Mouse (Mus musculus): ENCODE measurements at regions not wholly inside any gene's neighbourhood (a gene's known extent, or its start where the extent isn't known, plus 50 kb on each side); places are given as distances from the start of the nearest gene placed in this dataset.
A peak's percentile ranks its signal among the peaks of the same experiment; 100 is the strongest.
"Not testable (repeated sequence)": the region's sequence is repeated elsewhere in the genome, so short reads cannot be mapped to it uniquely, and the experiment has no call there.

DNA sequence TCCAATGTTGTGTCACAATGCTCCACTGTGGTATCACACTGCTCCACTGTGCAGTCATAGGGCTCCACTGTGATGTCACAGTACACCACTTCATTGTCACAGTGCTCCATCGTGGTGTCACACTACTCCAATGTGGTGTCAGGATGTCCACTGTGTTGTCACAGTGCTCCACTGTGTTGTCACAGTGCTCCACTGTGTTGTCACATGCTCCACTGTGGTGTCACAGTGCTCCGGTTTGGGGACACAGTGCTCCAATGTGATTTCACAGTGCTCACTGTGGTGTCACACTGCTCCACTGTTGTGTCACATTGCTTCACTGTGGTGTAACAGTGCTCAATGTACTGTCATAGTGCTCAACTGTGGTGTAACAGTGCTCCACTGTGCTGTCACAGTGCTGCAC, 108.1 kb upstream of the Scaf8 start:
- no peak for ATAC-seq (ENCODE audit: poor library complexity, severe bottlenecking)

DNA sequence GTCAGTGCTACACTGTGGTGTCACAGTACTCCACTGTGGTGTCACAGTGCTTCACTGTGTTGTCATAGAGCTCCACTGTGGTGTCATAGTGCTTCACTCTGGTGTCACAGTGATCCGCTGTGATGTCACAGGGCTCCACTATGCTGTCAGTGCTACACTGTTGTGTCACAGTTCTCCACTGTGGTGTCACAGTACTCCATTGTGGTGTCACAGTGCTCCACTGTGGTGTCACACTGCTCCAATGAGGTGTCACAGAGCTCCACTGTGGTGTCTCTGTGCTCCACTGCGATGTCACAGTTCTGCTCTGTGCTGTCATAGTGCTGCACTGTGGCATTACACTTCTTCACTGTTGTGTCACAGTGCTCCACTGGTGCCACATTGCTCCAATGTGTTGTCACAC, 107.5 kb upstream of the Scaf8 start:
- 0 out of 2 replicates have a peak, but pooled peaks have one; percentile 19 for ATAC-seq (ENCODE audit: poor library complexity, severe bottlenecking)

DNA sequence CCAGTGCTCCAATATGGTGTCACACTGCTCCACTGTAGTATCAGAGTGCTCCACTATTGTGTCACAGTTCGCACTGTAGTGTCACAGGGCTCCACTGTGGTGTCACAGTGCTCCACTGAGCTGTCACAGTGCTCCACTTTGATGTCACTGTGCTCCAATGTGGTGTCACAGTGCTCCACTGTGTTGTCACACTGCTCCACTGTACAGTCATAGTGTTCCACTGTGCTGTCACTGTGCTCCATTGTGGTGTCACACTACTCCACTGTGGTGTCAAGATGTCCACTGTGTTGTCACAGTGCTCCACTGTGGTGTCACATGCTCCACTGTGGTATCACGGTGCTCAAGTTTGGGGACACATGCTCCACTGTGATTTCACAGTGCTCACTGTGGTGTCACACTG, 104.8 kb upstream of the Scaf8 start:
- ATAC-seq (ENCODE audit: poor library complexity, severe bottlenecking): 0 out of 2 replicates have a peak, but pooled peaks have one; percentile 6

DNA sequence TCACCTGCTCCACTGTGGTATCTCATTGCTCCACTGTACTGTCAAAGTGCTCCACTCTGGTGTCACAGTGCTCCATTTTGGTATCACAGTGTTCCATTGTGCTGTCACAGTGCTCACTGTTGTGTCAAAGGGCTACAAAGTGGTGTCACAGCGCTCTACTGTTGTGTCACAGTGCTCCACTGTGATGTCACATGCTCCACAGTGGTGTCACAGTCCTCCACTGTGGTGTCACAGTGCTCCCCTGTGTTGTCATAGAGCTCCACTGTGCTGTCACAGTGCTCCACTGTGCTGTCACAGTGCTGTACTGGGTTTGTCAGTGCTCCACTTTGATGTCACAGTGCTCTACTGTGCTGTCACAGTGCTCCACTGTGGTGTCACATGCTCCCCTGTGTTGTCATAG, 102.7 kb upstream of the Scaf8 start:
- ATAC-seq (ENCODE audit: poor library complexity, severe bottlenecking): peak; percentile 19; the same call in 1 of the 2 replicates

DNA sequence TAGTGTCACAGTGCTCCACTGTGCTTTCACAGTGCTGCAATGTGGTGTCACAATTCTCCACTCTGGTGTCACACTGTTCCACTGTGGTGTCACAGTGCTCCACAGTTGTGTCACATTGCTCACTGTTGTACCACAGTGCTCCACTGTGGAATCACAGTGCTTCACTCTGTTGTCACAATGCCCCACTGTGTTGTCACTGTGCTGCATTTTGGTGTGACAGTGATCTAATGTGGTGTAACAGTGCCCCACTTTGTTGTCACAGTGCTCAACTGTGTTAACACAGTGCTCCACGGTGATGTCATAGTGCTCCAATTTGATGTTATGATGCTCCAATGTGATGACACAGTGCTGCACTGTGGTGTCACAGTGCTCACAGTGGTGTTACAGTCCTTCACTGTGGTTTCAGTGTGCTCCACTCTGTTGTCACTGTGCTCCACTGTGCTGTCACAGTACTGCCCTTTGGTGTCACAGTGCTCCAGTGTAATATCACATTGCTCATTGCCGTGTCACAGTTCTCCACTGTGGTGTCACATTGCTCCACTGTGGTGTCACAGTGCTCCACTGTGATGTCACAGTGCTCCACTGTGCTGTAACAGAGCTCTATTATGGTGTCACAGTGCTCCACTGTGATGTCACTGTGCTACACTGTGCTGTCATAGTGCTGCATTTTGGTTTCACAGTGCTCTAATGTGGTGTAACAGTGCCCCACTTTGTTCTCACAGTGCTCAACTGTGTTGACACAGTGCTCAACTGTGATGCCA, 95.0 kb upstream of the Scaf8 start:
- ATAC-seq (ENCODE audit: poor library complexity, severe bottlenecking): peak; percentile 38; the same call in 1 of the 2 replicates

DNA sequence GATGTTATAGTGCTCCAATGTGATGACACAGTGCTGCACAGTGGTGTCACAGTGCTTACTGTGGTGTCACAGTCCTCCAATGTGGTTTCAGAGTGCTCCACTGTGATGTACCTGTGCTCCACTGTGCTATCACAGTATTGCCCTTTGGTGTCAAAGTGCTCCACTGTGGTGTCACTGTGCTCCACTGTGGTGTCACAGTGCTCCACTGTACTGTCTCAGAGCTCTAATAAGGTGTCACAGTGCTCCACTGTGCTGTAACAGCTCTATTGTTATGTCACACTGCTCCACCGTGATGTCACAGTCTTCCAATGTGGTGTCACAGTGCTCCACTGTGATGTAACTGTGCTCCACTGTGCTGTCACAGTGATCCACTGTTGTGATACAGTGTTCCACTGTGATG, 94.4 kb upstream of the Scaf8 start:
- ATAC-seq (ENCODE audit: poor library complexity, severe bottlenecking): peak; percentile 31; the same call in 1 of the 2 replicates

DNA sequence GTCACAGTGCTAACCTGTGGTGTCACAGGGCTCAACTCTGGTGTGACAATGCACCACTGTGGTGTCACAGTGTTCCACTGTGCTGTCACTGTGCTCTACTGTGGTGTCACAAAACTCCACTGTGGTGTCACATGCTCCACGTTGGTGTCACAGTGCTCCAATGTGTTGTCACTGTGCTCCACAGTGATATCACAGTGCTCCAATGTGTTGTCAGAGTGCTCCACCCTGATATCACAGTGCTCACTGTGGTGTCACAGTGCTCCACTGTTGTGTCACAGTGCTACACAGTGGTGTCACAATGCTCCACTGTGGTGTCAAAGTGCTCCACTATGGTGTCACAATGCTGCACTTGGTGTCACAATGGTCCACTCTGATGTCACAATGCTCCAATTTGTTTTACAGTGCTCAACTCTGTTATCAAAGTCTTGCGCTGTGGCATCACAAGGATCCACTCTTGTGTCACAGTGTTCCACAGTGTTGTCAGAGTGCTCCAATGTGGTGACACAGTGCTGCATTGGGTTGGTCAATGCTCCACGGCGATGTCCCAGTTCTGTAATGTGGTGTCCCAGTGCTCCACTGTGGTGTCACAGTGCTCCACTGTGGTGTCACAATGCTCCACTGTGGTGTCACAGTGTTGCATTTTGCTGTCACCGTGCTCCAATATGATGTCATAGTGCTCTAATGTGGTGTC, 92.4 kb upstream of the Scaf8 start:
- ATAC-seq (ENCODE audit: poor library complexity, severe bottlenecking): peak; percentile 15; the same call in 1 of the 2 replicates

DNA sequence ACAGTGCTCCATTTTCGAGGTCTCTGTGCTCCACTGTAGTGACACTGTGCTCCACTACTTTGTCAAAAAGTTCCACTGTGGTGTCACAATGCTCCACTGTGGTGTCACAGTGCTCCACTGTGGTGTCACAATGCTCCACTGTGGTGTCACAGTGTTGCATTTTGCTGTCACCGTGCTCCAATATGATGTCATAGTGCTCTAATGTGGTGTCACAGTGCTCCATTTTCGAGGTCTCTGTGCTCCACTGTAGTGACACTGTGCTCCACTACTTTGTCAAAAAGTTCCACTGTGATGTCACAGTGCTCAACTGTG, 91.9 kb upstream of the Scaf8 start:
- ATAC-seq (ENCODE audit: poor library complexity, severe bottlenecking): peak; percentile 29; the same call in 1 of the 2 replicates

DNA sequence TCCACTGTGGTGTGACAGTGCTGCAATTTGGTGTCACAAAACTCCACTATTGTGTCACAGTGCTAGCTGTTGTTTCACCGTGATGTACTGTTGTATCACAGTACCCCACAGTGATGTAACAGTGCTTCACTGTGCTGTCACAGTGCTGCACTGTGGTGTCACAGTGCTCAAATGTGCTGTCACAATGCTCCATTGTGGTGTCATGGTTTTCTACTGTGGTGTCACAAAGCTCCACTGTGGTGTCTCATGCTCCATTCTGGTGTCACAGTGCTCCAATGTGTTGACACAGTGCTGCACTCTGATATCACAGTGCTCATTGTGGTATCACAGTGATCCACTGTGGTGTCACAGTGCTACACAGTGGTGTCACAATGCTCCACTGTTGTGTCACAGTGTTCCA, 91.3 kb upstream of the Scaf8 start:
- no peak for ATAC-seq (ENCODE audit: poor library complexity, severe bottlenecking)

DNA sequence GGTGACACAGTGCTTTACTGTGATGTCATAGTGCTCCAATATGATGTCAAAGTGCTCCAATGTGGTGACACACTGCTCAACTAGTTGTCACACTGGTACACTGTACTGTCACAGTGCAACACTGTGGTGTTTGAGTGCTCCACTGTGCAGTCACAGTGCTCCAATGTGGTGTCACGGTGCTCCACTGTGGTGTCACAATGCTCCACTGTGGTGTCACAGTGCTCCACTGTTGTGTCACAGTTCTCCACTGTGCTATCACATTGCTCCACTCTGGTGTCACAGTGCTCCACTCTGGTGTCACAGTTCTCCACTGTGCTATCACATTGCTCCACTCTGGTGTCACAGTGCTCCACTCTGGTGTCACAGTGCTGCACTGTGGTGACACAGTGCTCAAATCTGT, 87.9 kb upstream of the Scaf8 start:
- not testable (repeated sequence) for ATAC-seq (ENCODE audit: poor library complexity, severe bottlenecking)

DNA sequence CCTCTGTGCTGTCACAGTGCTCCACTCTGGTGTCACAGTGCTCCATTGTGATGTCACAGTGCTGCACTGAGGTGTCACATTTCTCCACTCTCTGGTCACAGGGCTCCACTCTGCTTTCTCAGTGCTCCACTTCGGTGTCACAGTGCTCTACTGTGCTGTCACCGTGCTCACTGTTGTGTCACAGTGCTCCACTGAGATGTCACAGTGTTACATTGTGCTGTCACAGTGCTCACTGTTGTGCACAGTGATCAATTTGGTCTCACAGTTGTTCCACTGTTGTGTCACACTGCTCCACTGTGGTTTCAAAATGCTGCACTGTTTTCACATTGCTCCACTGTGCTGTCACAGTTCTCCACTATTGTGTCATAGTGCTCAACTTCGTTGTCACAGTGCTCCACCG, 87.4 kb upstream of the Scaf8 start:
- ATAC-seq (ENCODE audit: poor library complexity, severe bottlenecking): no peak

DNA sequence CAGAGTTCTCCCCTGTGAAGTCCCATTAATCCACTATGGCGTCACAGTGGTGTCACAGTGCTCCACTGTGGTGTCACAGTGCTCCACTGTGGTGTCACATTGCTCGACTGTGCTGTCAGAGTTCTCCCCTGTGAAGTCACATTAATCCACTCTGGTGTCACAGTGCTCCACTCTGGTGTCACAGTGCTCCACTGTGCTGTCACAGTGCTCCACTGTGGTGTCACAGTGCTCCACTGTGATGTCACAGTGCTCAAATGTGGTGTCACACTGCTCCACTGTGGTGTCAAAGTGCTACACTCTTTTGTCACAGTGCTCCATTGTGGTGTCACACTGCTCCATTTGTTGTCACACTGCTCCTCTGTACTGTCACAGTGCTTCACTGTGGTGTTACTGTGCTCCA, 85.0 kb upstream of the Scaf8 start:
- ATAC-seq (ENCODE audit: poor library complexity, severe bottlenecking): peak; percentile 30

DNA sequence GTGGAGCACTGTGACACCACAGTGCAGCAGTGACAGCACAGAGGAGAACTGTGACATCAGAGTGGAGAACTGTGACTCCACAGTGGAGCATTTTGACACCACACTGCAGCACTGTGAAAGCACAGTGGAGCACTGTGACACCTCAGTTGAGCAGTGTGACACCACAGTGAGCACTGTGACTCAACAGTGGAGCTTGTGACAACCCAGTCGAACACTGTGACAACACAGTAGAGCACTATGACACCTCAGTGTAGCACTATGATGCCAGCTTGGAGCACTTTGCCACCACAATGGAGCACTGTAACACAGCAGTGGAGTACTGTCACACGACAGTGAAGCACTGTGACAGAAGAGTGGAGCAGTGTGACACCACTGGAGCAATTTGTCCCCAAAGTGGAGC, 79.7 kb upstream of the Scaf8 start:
- ATAC-seq (ENCODE audit: poor library complexity, severe bottlenecking): no peak

DNA sequence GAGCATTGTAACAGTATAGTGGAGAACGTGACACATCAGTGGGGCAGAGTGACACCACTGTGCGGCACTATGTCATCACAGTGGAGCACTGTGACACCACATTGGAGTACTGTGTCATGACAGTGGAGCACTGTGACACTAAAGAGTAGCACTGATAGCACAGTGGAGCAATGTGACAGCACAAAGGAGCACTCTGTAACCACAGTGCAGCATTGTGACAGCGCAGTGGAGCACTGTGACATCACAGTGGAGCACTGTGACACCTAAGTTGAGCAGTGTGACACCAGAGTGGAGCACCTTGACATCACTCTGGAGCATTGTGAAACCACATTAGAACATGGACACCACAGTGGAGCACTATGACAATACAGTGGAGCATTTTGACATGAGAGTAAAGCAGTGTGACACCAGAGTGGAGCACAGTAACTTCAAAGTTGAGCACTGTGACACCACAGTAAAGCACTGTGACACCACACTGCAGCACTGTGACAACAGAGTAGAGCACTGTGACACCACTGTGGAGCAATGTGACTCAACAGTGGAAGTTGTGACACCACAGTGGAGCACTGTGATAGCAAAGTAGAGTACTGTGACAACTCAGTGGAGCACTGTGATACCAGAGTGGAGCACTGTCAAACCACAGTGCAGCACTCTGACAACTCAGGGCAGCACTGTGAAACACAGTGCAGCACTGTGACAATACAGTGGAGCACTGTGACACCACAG, 77.5 kb upstream of the Scaf8 start:
- peak; percentile 24; the same call in 1 of the 2 replicates for ATAC-seq (ENCODE audit: poor library complexity, severe bottlenecking)

DNA sequence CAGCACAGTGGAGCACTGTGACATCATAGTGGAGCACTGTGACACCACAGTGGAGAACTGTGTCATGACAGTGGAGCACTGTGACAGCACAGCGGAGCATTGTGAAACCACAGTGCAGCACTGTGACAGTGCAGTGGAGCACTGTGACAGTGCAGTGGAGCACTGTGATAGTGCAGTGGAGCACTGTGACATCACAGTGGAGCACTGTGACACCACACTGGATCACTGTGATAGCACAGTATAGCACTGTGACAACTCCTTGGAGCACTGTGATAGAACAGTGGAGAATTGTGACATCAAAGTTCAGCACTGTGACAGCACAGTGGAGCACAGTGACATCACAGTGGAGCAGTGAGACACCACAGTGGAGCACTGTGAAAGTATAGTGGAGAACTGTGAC, 76.7 kb upstream of the Scaf8 start:
- ATAC-seq (ENCODE audit: poor library complexity, severe bottlenecking): peak; percentile 17; the same call in 1 of the 2 replicates

DNA sequence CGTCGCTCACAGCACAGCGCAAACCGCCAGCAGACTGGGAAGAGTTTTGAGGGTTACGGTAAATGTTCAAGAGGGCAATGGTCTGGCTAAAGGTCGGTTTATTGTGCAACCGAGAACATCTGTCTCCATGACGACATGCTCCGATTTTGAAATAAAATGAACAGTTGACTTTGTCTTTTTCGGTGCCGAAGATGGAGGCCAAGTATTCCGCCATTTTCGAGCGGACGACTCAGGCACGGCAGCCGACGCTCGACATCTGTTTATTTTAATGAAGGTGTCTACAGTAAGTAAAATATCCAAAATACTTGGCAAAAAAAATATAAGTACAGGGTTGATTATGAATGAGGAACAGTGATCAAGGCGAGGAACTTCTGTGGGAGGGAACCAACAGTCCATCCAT, 70.3 kb upstream of the Scaf8 start:
- not testable (repeated sequence) for ATAC-seq (ENCODE audit: poor library complexity, severe bottlenecking)

DNA sequence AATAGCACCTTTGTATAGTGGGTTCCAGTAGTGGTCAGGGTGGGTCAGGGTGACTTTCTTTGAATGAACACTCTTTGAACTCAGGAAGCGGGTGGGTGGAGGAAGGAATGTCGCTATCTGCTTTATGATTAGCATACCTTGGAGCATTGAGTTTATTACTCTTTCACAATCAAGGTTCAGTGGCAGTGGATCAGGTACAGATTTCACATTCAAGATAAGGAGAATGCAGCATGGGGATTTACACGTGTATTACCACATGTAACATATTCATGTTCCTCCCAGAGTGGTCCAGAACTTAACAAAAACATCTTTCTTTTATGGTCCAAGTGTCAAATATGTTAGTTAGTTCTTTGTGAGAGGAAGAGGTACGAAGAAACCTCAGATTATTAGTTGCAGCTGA, 60.9 kb upstream of the Scaf8 start:
- ATAC-seq (ENCODE audit: poor library complexity, severe bottlenecking): not testable (repeated sequence)

DNA sequence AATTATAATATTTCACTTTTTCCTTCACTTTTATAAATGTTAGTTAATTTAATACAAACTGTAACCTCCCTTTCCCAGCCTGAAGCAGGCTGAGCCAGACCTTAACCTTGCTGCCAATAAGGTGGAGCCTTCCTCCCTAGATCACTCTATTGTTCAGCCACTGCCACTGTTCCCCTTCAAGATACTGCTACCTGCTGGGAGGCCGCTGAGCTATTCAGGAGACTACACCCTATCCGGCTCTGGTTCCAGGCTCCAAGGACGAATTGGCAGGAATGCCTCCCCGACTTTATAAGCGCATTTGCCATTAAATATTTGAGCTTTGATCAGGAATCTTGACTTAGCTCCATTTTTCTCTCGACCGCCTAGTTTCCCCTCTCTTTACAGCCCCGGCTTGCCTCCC, 59.9 kb upstream of the Scaf8 start:
- ATAC-seq (ENCODE audit: poor library complexity, severe bottlenecking): not testable (repeated sequence)

DNA sequence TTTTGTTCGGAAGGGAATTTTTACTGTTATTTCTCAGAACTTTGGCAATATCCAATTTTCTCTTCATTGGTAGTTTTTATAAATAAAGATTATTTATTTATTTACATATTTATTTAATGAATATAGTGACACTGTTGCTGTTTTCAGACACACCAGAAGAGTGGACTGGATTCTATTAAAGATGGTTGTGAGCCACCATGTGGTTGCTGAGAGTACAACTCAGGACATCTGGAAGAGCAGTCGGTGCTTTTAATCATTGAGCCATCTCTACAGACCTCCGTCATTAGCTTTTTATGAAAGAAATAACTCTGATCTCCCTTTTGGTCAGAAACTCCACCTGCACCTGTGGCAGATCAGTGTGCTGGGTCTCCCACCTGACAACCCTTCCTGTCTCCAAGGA, 59.4 kb upstream of the Scaf8 start:
- not testable (repeated sequence) for ATAC-seq (ENCODE audit: poor library complexity, severe bottlenecking)

DNA sequence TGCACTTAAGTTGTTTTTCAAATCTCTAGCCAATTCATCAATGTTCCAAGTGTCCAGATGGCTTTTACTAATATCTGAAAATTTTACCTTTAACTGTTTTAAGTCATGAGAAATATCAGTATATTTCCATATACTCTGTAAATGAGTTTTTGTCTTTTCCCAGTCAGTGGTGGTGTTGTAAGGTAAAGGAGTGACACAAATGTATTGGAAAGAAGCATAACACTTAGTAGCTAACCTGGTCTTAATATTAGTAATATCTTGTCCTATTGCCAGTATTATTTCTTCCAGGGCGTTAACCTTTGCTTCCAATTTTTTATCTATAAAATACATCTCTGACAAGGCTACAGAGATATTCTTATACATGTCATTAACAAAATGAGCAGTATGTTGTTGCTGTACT, 51.4 kb upstream of the Scaf8 start:
- ATAC-seq (ENCODE audit: poor library complexity, severe bottlenecking): not testable (repeated sequence)
